Mouse (Mus musculus): ENCODE results near the gene Tmem178.

Tmem178 gene

GRCm38 (mm10) chr17:80944530-80945198 is at the start of gene Tmem178:
Gene Tmem178 (plus strand): TSS chr17:80944632.
- DNase-seq (ENCODE audit: low spot score in 2 of 2), result no peak

- DNase-seq (ENCODE audit: low spot score in 2 of 2), result no peak
These were observed 48.0 kb upstream of the Tmem178 start for GRCm38 (mm10) chr17:80896481-80896880.

- no peak for DNase-seq (ENCODE audit: low spot score in 2 of 2)
These were observed 46.6 kb upstream of the Tmem178 start for GRCm38 (mm10) chr17:80897709-80898440.

DNA sequence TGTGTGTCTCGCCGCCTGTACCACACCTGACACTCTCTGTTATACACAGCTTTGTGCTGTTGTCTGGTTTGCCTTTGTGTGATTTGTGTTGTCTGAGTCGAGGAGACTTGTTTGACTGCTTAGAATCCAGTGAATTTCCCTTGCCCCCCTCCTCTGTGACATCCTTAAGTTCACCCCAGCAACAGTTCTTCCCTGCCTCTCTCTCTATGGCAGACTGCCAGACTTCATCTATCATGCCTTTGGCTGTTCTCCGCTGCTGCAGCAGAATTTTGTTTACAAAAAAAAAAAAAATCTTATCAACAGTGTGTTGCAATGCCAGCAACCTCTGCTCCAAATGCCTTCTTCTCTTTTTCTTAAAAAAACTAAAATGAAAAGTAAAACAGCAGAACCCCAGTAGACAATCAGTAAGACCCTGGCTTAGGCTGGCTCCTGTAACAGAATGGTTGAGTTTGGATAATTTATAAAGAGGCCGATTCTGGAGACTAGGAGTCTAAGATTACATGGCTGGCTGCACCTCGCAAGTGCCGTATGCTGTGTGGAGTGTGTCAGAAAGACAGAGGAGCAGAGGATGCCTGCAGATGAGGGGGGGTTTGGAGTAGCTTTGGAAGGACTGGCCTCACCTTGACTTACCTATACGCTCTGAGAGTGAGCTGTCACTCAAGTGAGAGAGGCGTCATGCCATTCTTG is 44.8 kb upstream of the Tmem178 start:
- no peak for DNase-seq (ENCODE audit: low spot score in 2 of 2)

DNA sequence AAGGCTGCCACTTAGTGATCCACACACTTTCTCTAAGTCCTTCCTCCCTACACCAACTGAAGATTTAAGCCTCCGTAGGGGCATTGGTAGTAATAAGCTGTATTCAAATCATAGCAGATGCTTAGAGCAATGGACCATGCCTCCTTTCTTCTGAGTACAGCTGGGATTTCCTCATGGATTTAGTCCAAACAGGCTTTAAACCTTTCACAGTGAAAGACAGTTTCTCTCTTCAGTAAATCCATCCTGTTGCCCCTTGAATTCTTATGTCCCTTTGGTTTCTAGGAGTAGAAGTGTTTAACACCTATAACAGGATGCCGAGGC is 44.3 kb upstream of the Tmem178 start:
- DNase-seq (ENCODE audit: low spot score in 2 of 2), result no peak

DNA sequence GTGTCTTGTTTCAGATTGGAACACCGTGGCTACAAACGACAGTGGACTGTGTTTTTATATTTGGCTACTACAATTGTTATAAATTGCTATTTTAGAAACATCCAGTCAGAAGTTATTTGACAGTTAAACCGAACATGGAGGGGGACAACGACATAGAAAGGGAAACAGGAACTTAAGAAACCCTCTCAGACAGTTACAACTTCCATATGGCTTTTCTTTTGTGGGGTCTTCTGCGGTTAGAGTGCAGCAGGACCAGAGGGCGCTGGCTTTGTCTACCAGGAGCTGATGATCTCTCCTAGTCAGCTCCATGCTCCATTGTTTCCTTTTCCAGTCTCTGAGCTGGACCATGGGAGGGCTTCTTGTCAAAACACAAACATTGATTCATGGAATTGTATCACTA is 42.5 kb upstream of the Tmem178 start:
- DNase-seq (ENCODE audit: low spot score in 2 of 2), result no peak

DNA sequence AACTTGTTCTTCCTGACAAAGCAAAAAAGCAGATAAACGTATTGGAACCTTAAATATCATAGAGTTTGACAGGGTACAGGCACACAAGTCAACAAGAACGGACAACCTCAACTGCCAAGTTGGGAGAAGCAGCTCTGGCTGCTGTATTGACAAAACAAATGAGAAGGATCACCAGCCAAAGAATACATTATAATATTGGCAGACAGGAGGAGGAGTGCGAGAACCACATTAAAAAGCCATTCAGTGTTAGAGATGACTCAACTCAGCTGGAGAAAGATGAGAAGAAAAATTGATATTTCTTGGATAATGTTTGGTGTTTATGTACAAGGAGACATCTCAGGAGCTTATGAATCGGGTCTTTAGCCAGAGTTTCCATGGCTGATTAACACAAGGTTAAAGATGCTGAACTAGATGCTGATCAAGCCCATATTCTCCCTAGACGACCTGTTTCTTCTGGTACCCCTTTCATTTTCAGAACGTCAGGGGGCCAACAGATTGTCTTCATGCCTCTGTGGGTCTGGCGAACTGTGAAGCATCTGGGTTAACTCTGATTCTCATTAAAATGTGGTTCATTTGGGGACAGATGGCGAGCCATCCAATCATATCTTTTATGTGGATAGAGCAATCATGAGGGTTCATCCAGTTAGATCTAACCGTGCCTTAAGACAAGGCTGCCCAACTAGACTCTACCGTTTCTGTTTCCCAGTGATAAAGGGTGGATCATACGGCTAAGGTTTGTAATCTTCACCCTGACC is 41.1 kb upstream of the Tmem178 start:
- no peak for DNase-seq (ENCODE audit: low spot score in 2 of 2)

DNA sequence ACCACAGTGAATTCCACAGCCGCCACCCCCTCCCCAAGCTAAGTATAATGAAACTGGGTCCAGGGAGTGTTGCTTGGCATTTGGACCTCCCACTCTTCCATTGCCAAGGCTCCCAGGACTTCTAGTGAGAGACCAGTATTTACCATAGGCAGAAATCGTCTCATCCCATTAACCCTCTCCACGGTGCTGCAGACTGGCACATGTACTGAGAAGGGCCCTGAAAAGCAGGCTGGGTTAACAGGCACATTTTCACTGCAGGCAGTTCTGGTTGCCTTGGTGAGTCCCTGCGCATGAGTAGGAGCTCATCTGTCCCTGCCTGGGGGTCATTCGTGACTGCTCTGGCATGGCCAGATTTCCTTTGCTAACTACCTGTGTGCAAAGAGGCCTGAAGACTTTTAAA is 40.4 kb upstream of the Tmem178 start:
- no peak for DNase-seq (ENCODE audit: low spot score in 2 of 2)

DNA sequence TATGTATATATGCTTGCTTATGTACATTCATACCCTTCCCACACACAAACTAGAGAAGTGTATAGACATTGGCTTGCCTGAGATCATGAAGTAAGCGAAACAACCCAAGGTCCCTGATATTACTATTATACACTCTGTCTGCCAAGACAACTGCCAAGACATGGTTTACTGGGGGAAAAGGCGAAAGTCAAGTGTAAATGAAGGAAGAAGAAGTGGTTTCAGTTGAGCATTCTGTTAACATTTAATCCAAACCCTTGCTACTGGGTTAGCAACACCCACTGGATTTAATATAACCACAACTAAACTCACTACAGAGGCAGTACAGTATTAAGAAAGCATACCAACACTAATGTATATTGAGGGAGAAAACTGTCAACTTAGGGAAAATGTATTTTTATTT is 28.8 kb upstream of the Tmem178 start:
- DNase-seq (ENCODE audit: low spot score in 2 of 2), result no peak

DNA sequence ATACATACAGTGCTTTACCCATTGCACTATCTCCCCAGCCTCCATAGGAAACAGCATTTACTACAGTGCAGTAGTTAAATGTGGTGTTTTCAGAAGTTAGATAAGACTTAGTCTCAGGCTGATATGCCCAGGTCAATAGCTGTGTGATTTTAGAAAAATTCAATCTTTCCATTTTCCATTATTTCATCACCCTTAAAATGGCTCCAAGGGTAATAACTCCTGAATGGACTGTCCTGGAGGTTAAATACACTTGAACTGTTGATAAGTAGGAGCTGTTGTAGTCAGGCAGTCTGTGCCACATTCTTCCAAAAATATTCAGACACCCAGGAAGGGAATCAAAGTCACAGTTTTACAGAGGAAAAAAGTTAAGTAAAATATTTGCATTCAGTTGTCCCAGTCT is 25.2 kb upstream of the Tmem178 start:
- no peak for DNase-seq (ENCODE audit: low spot score in 2 of 2)

GRCm38 (mm10) chr17:80921286-80922134 is 22.9 kb upstream of the Tmem178 start:
- DNase-seq (ENCODE audit: low spot score in 2 of 2), result peak; percentile 22 to 42

DNA sequence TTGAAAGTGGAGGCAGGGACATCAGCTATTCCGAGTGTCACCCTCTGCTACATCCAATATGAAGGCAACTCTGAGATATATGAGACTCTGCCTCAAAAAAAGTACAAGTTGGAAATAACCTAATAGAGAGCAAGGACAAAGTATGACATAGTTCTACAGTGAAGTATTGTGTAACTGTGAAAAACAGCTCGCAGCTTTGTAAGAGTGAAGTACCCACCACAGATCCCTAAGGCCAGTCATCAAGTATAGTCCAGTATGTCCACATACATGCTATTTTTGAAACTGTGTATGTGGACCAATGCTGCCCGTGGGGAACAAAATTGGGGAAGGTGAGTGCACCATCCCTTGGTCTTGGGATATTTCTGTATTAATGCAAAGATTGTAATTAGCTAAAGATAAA is 18.9 kb upstream of the Tmem178 start:
- DNase-seq (ENCODE audit: low spot score in 2 of 2), result no peak

DNA sequence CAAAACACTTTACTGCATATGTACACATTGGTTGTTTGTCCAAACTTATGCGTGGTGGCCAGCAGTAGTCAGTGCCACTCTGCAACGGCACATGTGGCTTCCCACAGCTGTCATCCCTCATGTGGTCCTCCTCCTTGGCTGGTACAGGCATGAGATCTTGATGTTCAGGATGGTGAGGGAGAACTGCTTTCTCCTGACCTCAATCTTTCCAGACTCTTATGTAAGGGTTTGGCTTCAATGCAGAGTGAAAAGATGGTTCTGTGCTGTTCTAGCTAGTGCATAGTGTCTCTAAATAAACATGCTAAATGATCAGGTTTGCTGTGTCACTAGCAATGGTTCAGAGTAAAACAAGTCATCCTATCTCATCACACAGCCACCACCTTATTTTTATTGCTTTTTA is 17.3 kb upstream of the Tmem178 start:
- DNase-seq (ENCODE audit: low spot score in 2 of 2), result no peak

DNA sequence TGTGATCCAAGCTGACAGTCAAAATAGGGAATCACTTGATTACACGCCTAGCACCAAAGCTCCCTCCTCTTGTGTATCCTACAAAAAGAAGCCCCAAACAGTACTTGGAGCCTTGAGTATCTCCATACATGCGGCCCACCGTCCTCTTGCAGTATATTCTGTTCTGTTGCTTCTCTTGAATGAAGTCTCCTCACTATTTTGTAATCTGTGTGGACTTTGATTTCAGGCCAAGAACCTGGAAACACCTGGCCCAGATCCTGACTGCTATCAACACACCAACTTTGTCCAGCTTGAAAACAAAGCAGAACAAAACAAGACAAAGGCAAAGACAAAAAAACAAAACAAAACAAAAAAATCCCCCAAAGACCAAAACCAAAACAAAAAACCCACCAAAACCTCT is 11.7 kb upstream of the Tmem178 start:
- DNase-seq (ENCODE audit: low spot score in 2 of 2), result no peak

- DNase-seq (ENCODE audit: low spot score in 2 of 2), result no peak
These were observed 10.9 kb upstream of the Tmem178 start for GRCm38 (mm10) chr17:80933401-80934029.

DNA sequence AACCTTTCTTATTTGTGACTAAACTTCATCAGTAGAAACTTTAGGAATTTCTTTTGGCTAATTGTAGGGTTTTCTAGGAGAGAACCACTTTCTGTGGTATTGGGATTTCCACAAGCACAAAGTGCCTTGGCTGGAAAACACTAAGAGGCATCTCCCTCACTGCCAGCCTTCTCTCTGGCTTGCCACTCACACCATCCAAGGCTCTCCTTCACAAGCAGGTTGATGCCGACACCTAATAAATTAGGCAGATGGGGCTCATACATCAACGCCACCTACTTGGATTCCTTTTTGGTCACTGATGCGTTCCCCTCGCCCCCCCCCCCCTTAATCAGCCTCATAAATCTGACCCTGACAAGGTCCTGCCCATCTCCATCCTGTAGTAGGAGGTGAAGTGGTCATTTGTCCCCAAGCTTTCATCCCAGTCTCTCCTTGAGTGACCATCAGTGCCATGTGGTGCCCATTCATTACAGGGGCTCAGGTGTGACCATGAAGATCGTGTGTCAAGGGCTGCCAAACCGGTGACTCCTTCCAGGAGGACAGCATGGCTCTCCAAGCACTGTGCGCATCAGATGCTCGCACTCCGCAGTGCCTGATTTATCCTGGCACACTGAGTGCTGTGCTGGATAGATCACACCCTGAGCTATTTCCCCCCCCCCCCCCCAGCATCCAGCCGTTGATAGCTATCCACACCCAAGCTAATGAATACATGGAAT is 8.5 kb upstream of the Tmem178 start:
- DNase-seq (ENCODE audit: low spot score in 2 of 2), result no peak

GRCm38 (mm10) chr17:80936521-80936920 is 7.9 kb upstream of the Tmem178 start:
- no peak for DNase-seq (ENCODE audit: low spot score in 2 of 2)

- DNase-seq (ENCODE audit: low spot score in 2 of 2), result no peak
These were observed 4.6 kb upstream of the Tmem178 start for GRCm38 (mm10) chr17:80939833-80940232.

DNA sequence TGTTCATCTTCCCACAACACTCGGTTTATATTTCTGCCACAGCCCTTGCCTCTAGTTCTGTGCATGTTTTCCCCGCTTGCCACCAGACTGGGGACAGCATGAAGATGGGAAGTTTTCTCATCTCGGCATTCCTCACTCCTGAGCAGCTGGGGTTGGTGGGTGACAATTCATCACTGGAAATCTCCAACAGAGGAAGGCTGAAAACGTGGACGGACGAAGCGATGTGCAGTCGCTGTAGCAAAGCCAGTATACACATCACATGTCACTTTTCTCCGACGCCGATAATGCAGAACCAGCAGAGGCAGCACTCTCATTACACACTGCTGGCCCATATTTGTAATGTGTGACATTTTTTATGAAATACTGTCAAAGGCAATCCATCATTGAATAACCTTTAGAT is 2.6 kb upstream of the Tmem178 start:
- no peak for DNase-seq (ENCODE audit: low spot score in 2 of 2)

DNA sequence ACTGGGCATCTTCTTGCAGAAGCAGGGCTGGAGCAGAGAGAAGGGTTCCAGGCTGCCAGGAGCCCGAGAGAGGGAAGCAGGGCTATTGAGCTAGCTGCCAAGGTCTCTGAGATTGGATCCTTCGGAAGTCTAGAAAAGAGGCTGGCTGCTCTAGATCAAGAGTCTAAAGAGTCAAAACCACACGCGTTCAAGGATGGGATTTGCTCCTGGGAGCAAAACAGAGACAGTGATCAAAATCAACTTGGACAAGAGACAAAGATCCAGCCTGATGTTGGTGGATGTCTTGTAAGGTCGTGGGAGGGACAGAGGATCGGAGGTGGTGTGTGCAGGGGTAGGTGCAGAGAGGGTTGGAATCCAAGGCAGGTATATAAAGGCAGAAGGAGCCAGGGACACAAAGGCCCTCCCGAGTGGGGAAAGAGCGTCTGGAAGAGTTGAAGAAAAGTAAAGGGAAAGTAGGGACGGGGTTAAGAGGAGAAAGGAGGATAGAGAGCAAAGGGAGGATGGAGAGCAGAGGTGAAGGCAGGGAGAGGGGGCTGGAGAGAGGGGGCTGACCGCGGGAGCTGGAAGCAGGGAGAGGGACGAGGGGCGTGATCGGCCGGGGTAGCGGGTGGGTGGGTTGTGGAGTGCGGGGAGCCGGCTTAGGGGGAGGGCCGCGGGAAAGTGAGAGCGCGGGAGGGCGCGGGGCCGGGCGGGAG is 450 bp upstream of the Tmem178 start:
- DNase-seq (ENCODE audit: low spot score in 2 of 2), result no peak

All from right cerebral cortex, postnatal 36 days (tissue).